Mouse (Mus musculus) embryonic facial prominence, embryonic 13.5 days (tissue): ENCODE results near the gene Arhgef16. TPM values are rescaled to one million over a fixed set of nuclear protein-coding genes. Genes with fewer than 3 reads are reported as not detected.

Source experiments
- ATAC-seq: fragments of 200-750 bp; cut with Nextera tagmentation; 2 replicates; pipeline ENCODE4 v1.8.0; 2017; ENCODE audit warnings: low read depth; ENCODE audit not compliant: insufficient number of reproducible peaks, insufficient read depth, low FRiP score, low TSS enrichment
- H3K27ac ChIP-seq: fragments of 300-500 bp; sonication (generic); 2 replicates; pipeline ENCODE4 v1.5.1; 2015; ENCODE audit warnings: moderate library complexity, mild to moderate bottlenecking, inconsistent platforms
- H3K27me3 ChIP-seq: fragments of 300-500 bp; sonication (generic); 2 replicates; pipeline ENCODE4 v1.6.1; 2015; ENCODE audit warnings: mild to moderate bottlenecking, inconsistent platforms
- H3K36me3 ChIP-seq: fragments of 300-500 bp; sonication (generic); 2 replicates; pipeline ENCODE4 v1.6.1; 2015; ENCODE audit warnings: mild to moderate bottlenecking, inconsistent platforms
- H3K4me1 ChIP-seq: fragments of 300-500 bp; sonication (generic); 2 replicates; pipeline ENCODE4 v1.6.1; 2015; ENCODE audit warnings: inconsistent platforms
- H3K4me2 ChIP-seq: fragments of 300-500 bp; sonication (generic); 2 replicates; pipeline ENCODE4 v1.6.1; 2015; ENCODE audit warnings: moderate library complexity, mild to moderate bottlenecking, inconsistent platforms
- H3K4me3 ChIP-seq: fragments of 300-500 bp; sonication (generic); 2 replicates; pipeline ENCODE4 v1.5.1; 2015; ENCODE audit warnings: mild to moderate bottlenecking, inconsistent platforms
- H3K9ac ChIP-seq: fragments of 300-500 bp; sonication (generic); 2 replicates; pipeline ENCODE4 v1.6.1; 2015; ENCODE audit warnings: mild to moderate bottlenecking, inconsistent platforms
- H3K9me3 ChIP-seq: fragments of 300-500 bp; sonication (generic); 2 replicates; pipeline ENCODE4 v1.6.1; 2016; ENCODE audit warnings: inconsistent platforms
- WGBS: fragments of 180-500 bp; shearing (Covaris S2); methylation state at CpG from one replicate; pipeline ENCODE4 v1.1.7; 2015; ENCODE audit warnings: mixed read lengths; 5-methylcytosine and 5-hydroxymethylcytosine counted together
- polyA plus RNA-seq: library from polyadenylated mRNA; unstranded; fragments of >200 nt; fragmentation: Nextera tagmentation; extraction: Ambion mirVana; gene quantifications from 2 replicates; pipeline ENCODE4 v1.2.1, GENCODE M21; 2015

Arhgef16 gene
- polyA plus RNA-seq: 5.9 and 7.7 TPM in 2 replicates

GRCm38 (mm10) chr4:154301466-154301881 lies at the start of gene Arhgef16:
Arhgef16 (minus strand) TSS chr4:154301676.
- H3K4me2 ChIP-seq: no peak within 1 kb of the TSS
- no peak within 1 kb of the TSS for H3K9ac ChIP-seq
- H3K9me3 ChIP-seq: no peaks in the 10 kb centered on the region
- peaks cover 33% of the 10 kb centered on the region for H3K27me3 ChIP-seq
- no peak within 1 kb of the TSS for H3K27ac ChIP-seq
- no peak within 1 kb of the TSS; the same call in 1 of the 2 replicates for H3K4me3 ChIP-seq
- WGBS: 27% methylated on average over 7 of the region's 7 CpGs
- H3K36me3 ChIP-seq: no peaks in the 10 kb centered on the region
- peaks cover 20% of the 10 kb centered on the region for H3K4me1 ChIP-seq
- ATAC-seq: no peak

- Histone ChIP-seq H3K4me2 (no peak overlapping the region), H3K27me3 (no peaks in the 10 kb centered on the region), H3K9ac (no peak overlapping the region), H3K9me3 (no peaks in the 10 kb centered on the region), H3K36me3 (peaks cover 23% of the 10 kb centered on the region), H3K4me3 (no peak overlapping the region), H3K4me1 (peaks cover 21% of the 10 kb centered on the region), H3K27ac (peak overlapping the region; percentile 39; the same call in 1 of the 2 replicates)
- 67% methylated on average over 11 of the region's 11 CpGs for WGBS
- no peak for ATAC-seq
Measured at GRCm38 (mm10) chr4:154348197-154348786, 46.8 kb upstream of the Arhgef16 start.

- H3K27ac ChIP-seq: no peak overlapping the region
- 0 out of 2 replicates have a peak overlapping the region, but pooled peaks have one; percentile 27 for H3K9ac ChIP-seq
- H3K27me3 ChIP-seq: no peaks in the 10 kb centered on the region
- no peak overlapping the region for H3K4me2 ChIP-seq
- peaks cover 35% of the 10 kb centered on the region for H3K36me3 ChIP-seq
- ATAC-seq: no peak
- H3K4me1 ChIP-seq: peaks cover 21% of the 10 kb centered on the region
- H3K4me3 ChIP-seq: no peak overlapping the region
- 54% methylated on average over 19 of the region's 19 CpGs for WGBS
- no peaks in the 10 kb centered on the region for H3K9me3 ChIP-seq
Measured at GRCm38 (mm10) chr4:154346731-154347522, 45.5 kb upstream of the Arhgef16 start.

DNA sequence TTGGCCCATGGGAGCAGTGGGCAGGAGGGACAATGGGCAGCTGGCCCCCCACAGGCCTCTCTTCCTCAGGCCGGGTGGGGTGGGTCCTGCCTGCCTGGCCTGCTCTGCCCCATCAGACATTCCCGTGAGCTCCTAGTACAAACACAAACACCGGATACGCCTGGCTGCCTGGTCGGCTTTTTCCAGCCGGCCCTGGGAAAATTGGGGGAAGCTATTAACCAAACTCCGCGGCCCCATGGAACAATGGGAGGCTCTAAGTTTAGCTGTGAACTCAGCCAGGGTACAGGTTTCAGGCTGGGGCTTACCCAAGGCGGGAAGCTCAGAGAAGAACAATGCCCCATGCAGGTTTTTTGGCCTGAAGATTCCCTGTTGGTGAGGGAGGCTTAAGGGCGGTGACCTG lies 35.2 kb upstream of the Arhgef16 start:
- peak overlapping the region; percentile 36; the same call in 1 of the 2 replicates for H3K9ac ChIP-seq
- ATAC-seq: no peak
- H3K36me3 ChIP-seq: peaks cover 30% of the 10 kb centered on the region
- peaks cover 19% of the 10 kb centered on the region for H3K4me1 ChIP-seq
- peaks cover 8% of the 10 kb centered on the region; the same call in 1 of the 2 replicates for H3K27me3 ChIP-seq
- H3K9me3 ChIP-seq: no peaks in the 10 kb centered on the region
- no peak overlapping the region for H3K4me3 ChIP-seq
- peak overlapping the region; percentile 33; the same call in 1 of the 2 replicates for H3K27ac ChIP-seq
- WGBS: 29% methylated on average over 10 of the region's 10 CpGs
- no peak overlapping the region for H3K4me2 ChIP-seq

GRCm38 (mm10) chr4:154335761-154336160 lies 34.3 kb upstream of the Arhgef16 start, which contains the start of gene B230104I21Rik:
B230104I21Rik (plus strand) TSS chr4:154336127.
- Histone ChIP-seq H3K27ac (peak within 1 kb of the TSS; percentile 33; the same call in 1 of the 2 replicates), H3K36me3 (peaks cover 21% of the 10 kb centered on the region), H3K9me3 (no peaks in the 10 kb centered on the region), H3K27me3 (peaks cover 8% of the 10 kb centered on the region; the same call in 1 of the 2 replicates), H3K4me2 (peak within 1 kb of the TSS; percentile 46), H3K9ac (peak within 1 kb of the TSS; percentile 36; the same call in 1 of the 2 replicates), H3K4me3 (peak within 1 kb of the TSS; percentile 13), H3K4me1 (peaks cover 26% of the 10 kb centered on the region)
- WGBS: 80% methylated on average over 12 of the region's 12 CpGs
- no peak for ATAC-seq

DNA sequence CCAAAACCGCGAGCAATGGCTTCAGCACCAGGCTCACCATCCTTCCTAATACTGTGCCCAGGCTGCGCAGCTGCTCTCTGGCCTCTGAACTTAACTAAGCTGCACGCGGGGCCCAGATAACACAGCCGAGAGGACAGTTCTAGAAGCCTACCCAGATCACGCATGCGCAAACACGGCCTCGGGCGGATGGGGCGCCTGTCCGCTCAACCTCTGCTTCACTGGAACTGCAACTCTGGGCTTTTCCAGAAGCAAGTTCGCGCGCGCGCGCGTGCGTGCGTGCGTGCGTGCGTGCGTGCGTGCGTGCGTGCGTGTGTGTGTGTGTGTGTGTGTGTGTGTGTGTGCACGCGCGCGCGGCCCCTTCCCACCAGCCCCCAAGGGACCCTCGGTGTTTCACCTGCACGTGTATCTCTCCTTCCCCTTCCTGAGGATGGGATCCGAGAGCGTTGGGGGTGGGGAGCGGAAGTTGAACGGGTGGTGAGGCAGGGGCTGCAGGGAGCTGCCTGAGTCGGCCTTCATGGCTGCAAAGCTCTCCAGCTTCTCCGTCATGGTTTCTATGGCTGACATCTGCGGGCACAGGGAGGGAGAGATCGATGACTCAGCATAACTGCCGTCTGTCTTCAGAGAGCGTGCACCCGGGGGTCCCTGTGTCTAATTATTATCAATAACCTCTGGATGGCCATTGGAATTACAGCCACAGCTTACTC lies 33.4 kb upstream of the Arhgef16 start:
- H3K9me3 ChIP-seq: no peaks in the 10 kb centered on the region
- H3K27ac ChIP-seq: no peak overlapping the region
- 0 out of 2 replicates have a peak, but pooled peaks cover 12% of the 10 kb centered on the region for H3K36me3 ChIP-seq
- peaks cover 30% of the 10 kb centered on the region for H3K4me1 ChIP-seq
- WGBS: 69% methylated on average over 46 of the region's 48 CpGs
- H3K27me3 ChIP-seq: peaks cover 8% of the 10 kb centered on the region; the same call in 1 of the 2 replicates
- no peak for ATAC-seq
- H3K4me3 ChIP-seq: peak overlapping the region; percentile 13
- H3K4me2 ChIP-seq: peak overlapping the region; percentile 46
- peak overlapping the region; percentile 40; the same call in 1 of the 2 replicates for H3K9ac ChIP-seq

GRCm38 (mm10) chr4:154333300-154333699 lies 31.8 kb upstream of the Arhgef16 start:
- Histone ChIP-seq H3K4me3 (no peak overlapping the region), H3K27me3 (peaks cover 8% of the 10 kb centered on the region; the same call in 1 of the 2 replicates), H3K27ac (no peak overlapping the region), H3K4me2 (no peak overlapping the region), H3K9ac (no peak overlapping the region), H3K4me1 (peaks cover 44% of the 10 kb centered on the region), H3K36me3 (0 out of 2 replicates have a peak, but pooled peaks cover 8% of the 10 kb centered on the region), H3K9me3 (no peaks in the 10 kb centered on the region)
- no peak for ATAC-seq
- WGBS: 64% methylated on average over 8 of the region's 8 CpGs

DNA sequence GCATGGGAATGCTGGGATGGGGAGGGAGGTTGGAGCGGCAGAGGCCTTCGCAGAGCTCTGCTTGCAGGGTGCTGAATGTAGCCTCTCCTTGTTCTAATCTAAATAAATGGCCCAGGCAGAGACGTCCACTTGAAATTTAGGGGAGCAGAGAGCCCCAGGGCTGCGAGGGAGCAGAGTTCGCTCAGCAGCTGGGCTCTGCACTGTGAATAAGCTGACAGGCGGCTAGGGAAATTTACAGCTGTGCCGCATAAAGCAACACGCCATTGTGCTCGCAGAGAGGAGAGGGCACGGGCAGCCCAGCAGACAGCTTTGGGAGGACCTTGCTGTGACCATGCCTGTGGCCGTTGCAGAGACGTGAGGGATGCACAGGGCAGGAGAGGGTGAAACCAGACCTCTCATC lies 29.8 kb upstream of the Arhgef16 start:
- no peak overlapping the region for H3K27ac ChIP-seq
- 41% methylated on average over 12 of the region's 12 CpGs for WGBS

DNA sequence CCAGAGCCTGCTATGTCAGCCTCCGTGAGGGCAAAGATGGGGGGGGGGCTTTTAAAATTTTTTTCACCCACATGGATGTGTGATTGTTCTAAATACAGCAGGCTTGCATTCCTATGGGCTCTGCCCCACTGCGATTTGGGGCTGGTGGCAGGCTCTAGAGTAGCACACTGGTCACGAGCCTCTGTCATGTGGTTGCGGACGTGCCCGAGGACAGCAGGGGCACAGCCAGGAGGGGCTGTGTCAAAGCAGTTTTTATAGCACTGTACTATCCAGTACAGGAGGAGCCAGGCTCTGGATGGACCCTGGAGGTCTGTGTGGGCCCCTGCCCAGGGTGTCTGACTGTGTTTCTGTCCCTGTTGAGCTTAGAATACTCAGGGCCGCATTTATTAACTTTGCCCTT lies 28.5 kb upstream of the Arhgef16 start:
- Histone ChIP-seq H3K27ac (no peak overlapping the region), H3K9me3 (no peaks in the 10 kb centered on the region), H3K36me3 (peaks cover 20% of the 10 kb centered on the region; the same call in 1 of the 2 replicates), H3K4me2 (no peak overlapping the region), H3K4me3 (no peak overlapping the region), H3K9ac (no peak overlapping the region), H3K27me3 (peaks cover 6% of the 10 kb centered on the region; the same call in 1 of the 2 replicates), H3K4me1 (peaks cover 35% of the 10 kb centered on the region)
- WGBS: 84% methylated on average over 7 of the region's 7 CpGs
- ATAC-seq: no peak

More for the DNA sequence above, 29.8 kb upstream of the Arhgef16 start:
- no peaks in the 10 kb centered on the region for H3K9me3 ChIP-seq
- ATAC-seq: no peak
- H3K36me3 ChIP-seq: peaks cover 13% of the 10 kb centered on the region; the same call in 1 of the 2 replicates
- H3K4me2 ChIP-seq: no peak overlapping the region
- peaks cover 35% of the 10 kb centered on the region for H3K4me1 ChIP-seq
- peaks cover 11% of the 10 kb centered on the region; the same call in 1 of the 2 replicates for H3K27me3 ChIP-seq
- H3K4me3 ChIP-seq: no peak overlapping the region
- no peak overlapping the region for H3K9ac ChIP-seq

GRCm38 (mm10) chr4:154328836-154329235 lies 27.4 kb upstream of the Arhgef16 start:
- peaks cover 22% of the 10 kb centered on the region for H3K36me3 ChIP-seq
- 6% methylated on average over 6 of the region's 6 CpGs for WGBS
- no peak for ATAC-seq
- peak overlapping the region; percentile 24 for H3K4me2 ChIP-seq
- no peaks in the 10 kb centered on the region for H3K9me3 ChIP-seq
- peak overlapping the region; percentile 68; the same call in 1 of the 2 replicates for H3K27ac ChIP-seq
- peaks cover 6% of the 10 kb centered on the region; the same call in 1 of the 2 replicates for H3K27me3 ChIP-seq
- H3K4me1 ChIP-seq: peaks cover 30% of the 10 kb centered on the region
- H3K9ac ChIP-seq: no peak overlapping the region
- no peak overlapping the region for H3K4me3 ChIP-seq

- H3K4me2 ChIP-seq: peak overlapping the region; percentile 24
- peaks cover 30% of the 10 kb centered on the region for H3K4me1 ChIP-seq
- ATAC-seq: no peak
- H3K27ac ChIP-seq: no peak overlapping the region
- WGBS: 6% methylated on average over 20 of the region's 20 CpGs
- no peak overlapping the region for H3K9ac ChIP-seq
- H3K36me3 ChIP-seq: peaks cover 25% of the 10 kb centered on the region
- H3K9me3 ChIP-seq: no peaks in the 10 kb centered on the region
- H3K4me3 ChIP-seq: no peak overlapping the region
- peaks cover 6% of the 10 kb centered on the region; the same call in 1 of the 2 replicates for H3K27me3 ChIP-seq
Measured at GRCm38 (mm10) chr4:154328431-154328830, 27.0 kb upstream of the Arhgef16 start.
